Mouse (Mus musculus): ENCODE measurements around the gene Olfr770.
"Not testable (repeated sequence)": the region's sequence is repeated elsewhere in the genome, so short reads cannot be mapped to it uniquely, and the experiment has no call there.

Gene Olfr770

DNA sequence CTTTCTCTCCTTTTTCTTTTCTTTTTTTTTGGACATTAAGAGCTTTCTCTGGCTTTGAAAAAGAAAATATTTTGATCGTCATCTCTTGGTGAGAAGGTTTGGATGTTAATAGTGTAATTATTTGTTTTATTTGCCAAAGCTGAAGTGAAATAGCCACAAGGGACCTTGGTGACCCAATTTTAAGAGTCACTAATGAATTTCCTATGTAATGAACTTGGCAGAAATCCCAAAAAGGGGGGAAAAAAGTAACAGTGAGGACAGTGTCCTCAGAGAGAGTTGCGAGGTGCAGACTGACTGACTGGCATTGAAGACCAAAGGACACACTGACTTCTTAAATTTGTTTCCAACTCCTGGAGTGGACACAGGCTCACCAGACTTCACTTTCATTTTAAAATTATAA lies at the start of gene Olfr770:
Gene Olfr770, minus strand, starts transcription at position 101 of the 400 bp plus-strand sequence.
- DNase-seq: no peak

GRCm38 (mm10) chr10:129187319-129187718 lies 48.5 kb upstream of the Olfr770 start, which contains the start of gene Olfr773:
TSS of gene Olfr773 (minus strand) at chr10:129187419.
- DNase-seq: not testable (repeated sequence)

DNA sequence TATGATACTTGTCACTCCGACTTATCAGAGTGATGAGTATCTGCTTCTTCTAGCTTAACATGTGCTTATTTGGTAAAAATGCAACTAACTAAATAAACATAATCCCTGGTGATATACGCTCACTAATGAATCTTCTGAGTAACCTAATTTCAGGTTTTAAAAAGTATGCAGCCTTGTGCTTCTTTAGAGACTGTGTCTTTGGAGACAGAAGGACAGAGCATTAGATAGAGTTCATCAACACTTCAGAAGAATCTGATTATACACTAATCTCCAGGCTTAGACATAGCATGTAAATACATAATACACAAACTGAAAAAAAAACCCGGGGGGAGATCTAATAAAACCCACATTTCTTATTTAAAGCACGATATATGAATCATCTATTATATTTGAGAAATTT lies 39.0 kb upstream of the Olfr770 start, which contains the start of gene Olfr772:
Gene Olfr772, minus strand, starts transcription at position 101 of the 400 bp plus-strand sequence.
- not testable (repeated sequence) for DNase-seq

- no peak for DNase-seq
Observed at GRCm38 (mm10) chr10:129164651-129165050, 25.9 kb upstream of the Olfr770 start, which contains the start of gene Olfr771. TSS of gene Olfr771 (minus strand) at chr10:129164751.

- DNase-seq: no peak
Observed at GRCm38 (mm10) chr10:129117761-129118160, 21.0 kb downstream of the Olfr770 start, which contains the start of gene Olfr769. TSS of gene Olfr769 (minus strand) at chr10:129117861.

GRCm38 (mm10) chr10:129115146-129115545 lies 23.7 kb downstream of the Olfr770 start:
- DNase-seq: no peak

DNA sequence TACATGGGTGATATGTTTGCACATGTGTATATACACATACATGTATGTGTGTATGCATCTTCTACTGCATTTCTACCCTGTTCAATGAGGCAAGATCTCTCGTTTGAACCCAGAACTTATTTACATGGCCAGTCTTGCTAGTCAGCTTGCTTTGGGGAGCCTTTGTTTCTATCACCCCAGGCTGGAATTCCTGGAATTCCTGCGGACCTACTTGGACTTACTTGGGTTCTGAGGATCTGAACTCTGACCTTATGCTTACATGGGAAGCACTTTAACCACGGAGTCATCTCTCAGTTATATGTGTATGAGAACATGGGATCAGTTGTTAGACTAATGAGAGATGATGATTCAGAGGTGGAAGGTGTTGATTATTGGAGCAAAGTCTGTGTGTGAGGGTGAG lies 37.6 kb downstream of the Olfr770 start:
- DNase-seq: no peak

GRCm38 (mm10) chr10:129099275-129099674 lies 39.5 kb downstream of the Olfr770 start, which contains the start of gene Olfr768:
TSS of gene Olfr768 (minus strand) at chr10:129099375.
- no peak for DNase-seq

- DNase-seq: not testable (repeated sequence)
Observed at GRCm38 (mm10) chr10:129082810-129083209, 56.0 kb downstream of the Olfr770 start, which contains the start of gene Olfr767. TSS of gene Olfr767 (minus strand) at chr10:129082910.
